Mouse (Mus musculus) ES-Bruce4 (cell line): ENCODE results near the gene Cmc1. TPM values are rescaled to one million over a fixed set of nuclear protein-coding genes. Genes with fewer than 3 reads are reported as not detected.

Experiments used
- H3K27ac ChIP-seq: 2 replicates; pipeline ENCODE4 v1.5.1; 2012; ENCODE audit warnings: low read length, inconsistent platforms; ENCODE audit not compliant: insufficient read depth
- H3K27me3 ChIP-seq: 2 replicates; pipeline ENCODE4 v1.6.1; 2012; ENCODE audit warnings: mild to moderate bottlenecking, low read length, inconsistent platforms; ENCODE audit not compliant: control insufficient read depth, poor library complexity, insufficient read depth, severe bottlenecking
- H3K36me3 ChIP-seq: 2 replicates; pipeline ENCODE4 v1.6.1; 2012; ENCODE audit warnings: inconsistent platforms, mild to moderate bottlenecking, low read length, moderate library complexity; ENCODE audit not compliant: control insufficient read depth, poor library complexity, insufficient read depth, severe bottlenecking
- H3K4me1 ChIP-seq: one replicate; pipeline ENCODE4 v1.8.1; 2011; ENCODE audit warnings: low read length; ENCODE audit not compliant: control insufficient read depth, insufficient read depth
- H3K4me3 ChIP-seq: 2 replicates; pipeline ENCODE4 v1.5.1; 2011; ENCODE audit warnings: low read depth, mild to moderate bottlenecking, low read length
- H3K9ac ChIP-seq: 2 replicates; pipeline ENCODE4 v1.6.1; 2012; ENCODE audit warnings: low read depth, mild to moderate bottlenecking, inconsistent platforms; ENCODE audit not compliant: poor library complexity, severe bottlenecking
- H3K9me3 ChIP-seq: replicated peaks from 2 replicates; pipeline ENCODE4 v1.6.1; 2012; ENCODE audit warnings: mild to moderate bottlenecking, low read length, inconsistent platforms; ENCODE audit not compliant: control insufficient read depth, poor library complexity, insufficient read depth, severe bottlenecking
- CTCF ChIP-seq: IDR thresholded peaks from one replicate; pipeline ENCODE4 v1.8.1; 2011; ENCODE audit warnings: low read depth, low read length
- EP300 ChIP-seq: IDR thresholded peaks from 2 replicates; pipeline ENCODE4 v1.6.1; 2011; ENCODE audit warnings: low read depth, low read length; ENCODE audit not compliant: insufficient read depth
- POLR2A ChIP-seq: IDR thresholded peaks from one replicate; pipeline ENCODE4 v1.8.1; 2011; ENCODE audit warnings: low read length; ENCODE audit not compliant: insufficient read depth
- polyA plus RNA-seq: library from polyadenylated mRNA; stranded (reverse); fragments of >200 nt; gene quantifications from 2 replicates; pipeline ENCODE4 v1.2.4, GENCODE M21; 2011; ENCODE audit warnings: low read depth; ENCODE audit not compliant: missing spikeins, insufficient read depth, insufficient read length

Cmc1 gene
- 44.5 and 52.6 TPM in 2 replicates for polyA plus RNA-seq

DNA sequence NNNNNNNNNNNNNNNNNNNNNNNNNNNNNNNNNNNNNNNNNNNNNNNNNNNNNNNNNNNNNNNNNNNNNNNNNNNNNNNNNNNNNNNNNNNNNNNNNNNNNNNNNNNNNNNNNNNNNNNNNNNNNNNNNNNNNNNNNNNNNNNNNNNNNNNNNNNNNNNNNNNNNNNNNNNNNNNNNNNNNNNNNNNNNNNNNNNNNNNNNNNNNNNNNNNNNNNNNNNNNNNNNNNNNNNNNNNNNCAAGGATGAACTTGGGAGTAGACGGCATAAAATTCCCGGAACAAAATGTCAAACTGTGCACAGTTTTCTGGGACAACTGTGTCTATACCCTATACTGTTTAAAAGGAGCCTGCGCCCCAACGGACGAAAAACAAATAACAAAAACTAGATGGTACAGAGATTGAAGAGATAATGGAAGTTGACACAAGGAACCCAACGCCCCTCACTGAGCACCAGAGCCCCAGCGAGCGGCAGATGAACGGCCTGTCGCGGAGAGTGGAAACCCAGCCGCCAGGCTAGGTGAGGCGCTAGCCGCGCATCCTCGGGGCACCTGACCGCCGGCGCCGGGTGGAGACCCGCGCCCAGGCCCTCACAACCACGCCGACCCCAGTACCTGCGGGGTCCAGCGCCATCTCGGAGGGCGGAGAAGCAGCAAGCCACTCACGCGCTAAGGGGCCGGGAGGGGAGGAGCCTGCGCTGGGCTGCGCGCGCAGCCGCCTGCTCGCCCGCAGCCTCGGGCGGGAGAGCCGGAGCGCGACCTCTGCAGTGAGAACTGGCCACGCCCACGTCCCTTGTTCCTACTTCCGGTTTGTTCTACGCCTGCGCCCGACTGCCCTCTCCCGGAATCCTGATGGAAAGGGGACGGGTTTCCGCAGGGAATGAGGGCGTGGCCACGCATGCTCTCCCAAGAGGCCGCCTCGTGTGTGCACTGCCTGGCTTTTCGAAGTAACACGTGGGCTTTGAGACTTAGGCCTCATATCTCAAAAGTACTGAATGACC lies at the start of gene Cmc1:
TSS of gene Cmc1 (minus strand) at position 771 of the 996 bp plus-strand sequence.
- TF ChIP-seq POLR2A (peak; percentile 8), EP300 (no peak), CTCF (no peak)
- Histone ChIP-seq H3K9ac (peak within 1 kb of the TSS; percentile 64), H3K27ac (no peak within 1 kb of the TSS), H3K9me3 (peaks cover 7% of the 10 kb centered on the region), H3K4me3 (peak within 1 kb of the TSS; percentile 54), H3K27me3 (no peaks in the 10 kb centered on the region), H3K36me3 (no peaks in the 10 kb centered on the region), H3K4me1 (no peaks in the 10 kb centered on the region)

DNA sequence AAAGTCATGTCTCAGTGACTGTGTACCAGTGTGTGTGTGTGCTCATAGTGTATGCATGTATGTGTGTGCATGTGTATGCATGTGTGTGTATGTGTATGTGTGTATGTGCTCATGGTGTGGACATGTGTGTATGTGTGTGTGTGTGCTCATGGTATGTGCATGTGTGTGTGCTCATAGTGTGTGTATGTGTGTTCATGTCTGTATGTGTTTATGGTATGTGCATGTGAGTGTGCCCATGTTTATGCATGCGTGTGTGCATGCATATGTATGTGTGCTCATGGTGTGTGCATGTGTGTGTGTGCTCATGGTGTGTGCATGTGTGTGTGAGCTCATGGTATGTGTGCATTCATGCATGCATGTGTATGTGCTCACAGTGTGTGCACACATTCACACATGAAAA lies 48.6 kb upstream of the Cmc1 start:
- Histone ChIP-seq H3K27me3 (no peaks in the 10 kb centered on the region), H3K9ac (no peak overlapping the region), H3K4me1 (no peaks in the 10 kb centered on the region), H3K36me3 (no peaks in the 10 kb centered on the region), H3K4me3 (no peak overlapping the region), H3K9me3 (no peaks in the 10 kb centered on the region), H3K27ac (no peak overlapping the region)
- TF ChIP-seq EP300 (no peak), CTCF (no peak), POLR2A (no peak)

- Histone ChIP-seq H3K36me3 (no peaks in the 10 kb centered on the region), H3K27me3 (no peaks in the 10 kb centered on the region), H3K9me3 (no peaks in the 10 kb centered on the region), H3K4me3 (no peak overlapping the region), H3K4me1 (no peaks in the 10 kb centered on the region), H3K9ac (no peak overlapping the region), H3K27ac (no peak overlapping the region)
- TF ChIP-seq EP300 (no peak), POLR2A (no peak), CTCF (no peak)
Observed at GRCm38 (mm10) chr9:118196661-118197390, 46.8 kb upstream of the Cmc1 start.

DNA sequence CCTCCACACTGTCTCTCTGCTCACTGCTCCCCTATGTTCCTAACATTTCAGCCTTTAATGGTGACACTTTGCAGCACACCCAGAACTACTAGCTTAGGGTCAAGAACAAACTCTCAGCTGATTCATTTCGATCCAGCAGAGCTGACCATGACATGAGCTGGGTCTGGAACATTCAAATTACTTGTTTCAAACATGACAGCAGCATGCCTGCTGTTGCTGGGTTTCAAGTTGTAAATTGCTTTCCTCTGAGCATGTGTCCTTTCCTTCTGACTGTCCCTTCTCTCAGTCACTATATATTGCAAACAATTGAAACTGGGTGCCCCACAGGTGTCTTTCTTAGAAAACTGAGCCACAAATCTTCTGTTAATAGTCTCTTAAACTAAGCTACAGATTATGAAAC lies 43.3 kb upstream of the Cmc1 start:
- no peak overlapping the region for H3K9ac ChIP-seq
- no peaks in the 10 kb centered on the region for H3K4me1 ChIP-seq
- H3K9me3 ChIP-seq: no peaks in the 10 kb centered on the region
- TF ChIP-seq POLR2A (no peak), CTCF (no peak), EP300 (no peak)
- no peaks in the 10 kb centered on the region for H3K27me3 ChIP-seq
- no peak overlapping the region for H3K4me3 ChIP-seq
- no peak overlapping the region for H3K27ac ChIP-seq
- no peaks in the 10 kb centered on the region for H3K36me3 ChIP-seq

- TF ChIP-seq POLR2A: no peak
- TF ChIP-seq EP300: no peak
- no peak for TF ChIP-seq CTCF
- Histone ChIP-seq H3K36me3 (no peaks in the 10 kb centered on the region), H3K4me1 (no peaks in the 10 kb centered on the region), H3K9me3 (no peaks in the 10 kb centered on the region), H3K4me3 (no peak overlapping the region), H3K27ac (no peak overlapping the region), H3K27me3 (no peaks in the 10 kb centered on the region), H3K9ac (no peak overlapping the region)
Observed at GRCm38 (mm10) chr9:118191276-118191675, 41.3 kb upstream of the Cmc1 start.
